Mouse (Mus musculus) WW6 (cell line): ENCODE data around the gene Patl2.
"Not testable (repeated sequence)": the region's sequence is repeated elsewhere in the genome, so short reads cannot be mapped to it uniquely, and the experiment has no call there.

Experiments
- DNase-seq: peaks from one replicate; pipeline ENCODE4 v3.0.0-alpha.2; 2013; ENCODE audit warnings: low read depth, low spot score

Patl2 gene

DNA sequence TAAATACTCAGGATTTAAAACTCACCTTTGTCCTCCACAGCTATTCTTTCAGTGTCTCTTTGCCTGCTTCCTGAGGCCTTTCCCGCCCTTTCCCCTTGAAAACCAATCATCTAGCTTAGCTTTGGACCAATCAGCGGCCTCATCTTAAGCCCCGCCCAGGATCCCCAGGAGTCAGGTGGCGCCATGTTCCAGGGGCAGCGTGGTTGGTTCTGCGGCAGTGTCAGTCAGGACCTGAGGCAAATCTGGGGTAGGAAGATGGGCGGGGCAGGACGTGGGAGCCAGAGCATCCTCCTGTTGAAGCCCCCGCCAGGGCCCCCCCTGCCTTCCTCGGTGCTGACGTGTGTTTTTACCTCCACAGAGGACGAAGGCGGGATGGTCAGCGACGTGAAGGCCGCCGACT is at the start of gene Patl2, which contains the start of gene Terb2:
TSS of gene Patl2 (minus strand) at position 84 of the 400 bp plus-strand sequence.
TSS of gene Terb2 (plus strand) at position 167 of the 400 bp plus-strand sequence.
- DNase-seq = peak; percentile 36

DNA sequence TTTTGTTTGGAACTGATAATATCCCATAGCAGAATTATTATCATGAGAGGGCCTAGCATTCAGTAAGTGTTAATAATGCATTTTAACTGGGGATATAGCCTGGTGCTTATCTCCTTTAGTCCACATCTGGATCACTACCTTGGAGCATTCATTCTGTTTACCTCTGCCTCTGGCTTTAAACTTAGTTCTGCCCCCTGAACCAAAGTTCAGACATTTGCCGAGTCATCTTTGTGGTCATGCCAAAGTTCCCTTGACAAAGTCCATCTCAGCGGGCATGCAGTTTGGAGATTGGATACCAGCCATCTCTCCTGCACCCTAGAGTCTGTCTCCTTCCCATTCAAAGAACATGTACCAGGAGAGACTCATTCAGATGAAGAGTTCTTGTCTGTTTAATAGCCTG is 49.4 kb upstream of the Patl2 start:
- DNase-seq = no peak

DNA sequence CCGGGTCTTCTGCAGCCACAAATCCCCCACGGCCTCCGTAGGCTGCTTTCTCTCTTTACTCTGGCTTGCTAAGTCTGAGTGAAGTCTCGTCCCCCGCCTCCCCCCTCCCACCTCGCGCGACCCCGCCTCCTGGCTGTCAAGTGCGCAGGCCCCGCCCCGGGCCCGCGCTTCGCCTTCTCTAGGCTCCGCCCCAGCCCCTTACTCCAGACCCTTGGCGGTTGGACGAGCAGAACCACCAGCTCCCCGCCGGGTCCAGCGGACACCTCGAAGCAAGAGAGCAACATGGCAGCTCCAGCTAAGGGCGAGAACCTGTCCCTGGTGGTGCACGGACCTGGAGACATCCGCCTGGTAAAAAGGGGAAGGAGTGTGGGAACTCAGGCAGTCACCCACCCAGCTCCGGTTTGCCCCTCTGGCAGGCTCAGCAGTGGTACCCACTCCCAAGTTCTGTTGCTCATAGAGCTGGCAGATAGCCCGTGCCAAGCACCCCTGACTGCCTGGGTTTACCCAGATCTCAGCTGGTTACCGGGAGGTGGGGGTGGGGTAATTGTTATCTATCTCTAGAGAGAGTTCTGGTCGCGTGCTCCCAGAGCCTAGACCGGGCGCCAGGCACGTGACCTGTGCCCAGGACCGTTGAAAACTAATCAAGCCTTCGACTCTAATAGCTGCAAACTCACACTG is 48.8 kb upstream of the Patl2 start, which contains the start of gene Sord:
TSS of gene Sord (plus strand) at position 139 of the 678 bp plus-strand sequence.
- peak; percentile 70 for DNase-seq

DNA sequence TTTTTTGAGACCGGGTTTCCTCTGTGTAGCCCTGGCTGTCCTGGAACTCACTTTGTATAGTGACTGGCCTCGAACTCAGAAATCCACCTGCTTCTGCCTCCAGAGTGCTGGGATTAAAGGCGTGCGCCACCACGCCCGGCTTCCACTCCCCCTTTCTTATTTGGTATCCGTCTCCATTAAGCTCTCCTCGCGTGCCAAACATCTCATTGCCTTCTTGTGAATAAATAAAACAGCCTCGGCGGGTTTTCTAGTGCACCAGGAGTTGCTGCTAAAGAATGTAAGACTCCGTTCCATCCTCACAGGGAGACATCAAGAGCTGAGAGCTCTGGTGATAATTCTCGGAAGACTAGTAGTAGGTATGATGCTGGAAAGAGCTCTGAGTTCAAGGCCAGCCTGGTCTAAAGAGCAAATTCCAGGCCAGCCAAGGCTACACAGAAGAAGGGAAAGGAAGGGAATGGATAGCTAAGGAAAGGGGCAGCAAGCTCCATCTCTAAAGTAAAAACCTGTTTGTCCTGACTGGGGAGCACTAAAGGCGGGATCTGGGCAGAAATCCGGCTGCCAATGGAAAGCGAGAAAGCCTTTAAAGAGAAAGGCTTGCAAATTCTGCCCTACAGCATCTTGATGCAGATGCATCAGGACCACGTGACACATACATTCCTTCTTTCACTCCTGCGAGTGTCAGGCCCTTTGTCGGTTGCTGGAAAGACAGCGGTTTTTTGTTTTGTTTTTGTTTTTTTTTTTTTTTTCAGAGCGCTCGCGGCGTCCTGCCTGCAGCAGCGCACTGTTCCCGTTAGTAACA is 48.0 kb upstream of the Patl2 start:
- no peak for DNase-seq

DNA sequence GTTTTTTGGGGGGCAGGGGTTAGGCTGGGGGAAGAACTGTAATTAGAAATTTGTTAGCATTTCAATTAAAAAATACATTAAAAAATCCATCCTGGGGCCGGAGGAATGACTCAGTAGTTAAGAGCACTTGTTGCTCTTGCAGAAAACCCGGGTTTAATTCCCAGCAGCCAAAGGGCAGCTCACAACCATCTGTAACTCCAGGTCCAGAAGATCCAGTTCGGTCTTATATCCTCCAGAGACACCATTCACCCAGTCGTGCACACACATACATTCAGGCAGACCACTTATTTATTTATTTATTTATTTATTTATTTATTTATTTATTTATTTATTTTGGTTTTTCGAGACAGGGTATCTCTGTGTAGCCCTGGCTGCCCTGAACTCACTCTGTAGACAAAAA is 47.4 kb upstream of the Patl2 start:
- no peak for DNase-seq

DNA sequence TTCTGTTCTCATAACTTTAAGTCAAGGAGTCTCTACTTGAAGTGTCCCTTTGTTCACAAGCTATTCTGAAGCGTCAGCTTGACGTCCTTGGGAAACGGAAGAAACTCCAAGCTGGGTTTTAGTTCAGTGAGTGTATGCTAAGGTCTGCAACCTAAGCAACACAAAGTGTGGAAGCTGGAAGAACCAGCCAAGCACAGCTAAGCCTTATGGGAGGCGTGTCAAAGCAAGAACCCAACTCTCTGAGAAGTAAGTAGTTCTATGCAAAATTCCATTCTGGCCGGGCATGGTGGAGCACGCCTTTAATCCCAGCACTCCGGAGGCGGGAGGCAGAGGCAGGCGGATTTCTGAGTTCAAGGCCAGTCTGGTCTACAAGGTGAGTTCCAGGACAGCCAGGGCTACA is 45.6 kb upstream of the Patl2 start:
- DNase-seq = no peak

DNA sequence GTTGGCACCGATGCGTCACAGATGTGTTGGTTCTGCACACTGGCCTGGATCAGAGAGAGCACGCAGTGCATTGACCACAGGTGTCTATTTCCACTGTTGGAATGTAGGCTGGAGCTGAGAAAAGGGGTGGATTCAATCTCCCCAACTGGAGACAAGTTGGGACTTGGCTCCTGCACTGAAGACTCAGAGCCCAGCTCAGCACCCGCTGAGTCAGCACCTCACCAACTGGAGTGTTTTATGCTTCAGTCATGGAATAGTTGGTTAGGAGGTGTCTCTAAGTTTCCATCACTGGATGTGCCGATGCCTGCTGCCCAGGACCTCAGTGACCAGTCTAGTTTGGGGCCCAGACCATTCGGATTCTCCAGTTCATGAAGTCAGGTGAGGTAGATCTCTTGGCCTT is 44.4 kb upstream of the Patl2 start:
- DNase-seq = no peak

DNA sequence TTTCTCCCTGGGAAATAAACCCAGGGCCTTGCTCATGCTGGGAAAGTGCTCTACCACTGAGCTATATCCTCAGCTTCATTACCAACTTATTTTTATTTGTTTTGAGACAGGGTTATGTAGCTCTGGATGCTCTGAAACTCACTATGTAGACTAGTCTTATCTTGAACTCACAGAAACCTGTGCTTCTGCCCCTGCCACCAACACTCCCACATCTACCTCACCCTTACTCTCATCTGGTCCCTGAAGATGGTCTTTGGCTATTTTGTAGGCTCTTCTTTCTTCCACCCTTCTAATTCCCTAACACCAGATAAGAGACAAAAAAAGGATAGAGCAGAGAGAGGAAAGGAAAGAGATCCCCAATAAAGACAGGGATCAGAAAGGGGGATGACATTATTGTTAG is 37.7 kb upstream of the Patl2 start:
- no peak for DNase-seq

DNA sequence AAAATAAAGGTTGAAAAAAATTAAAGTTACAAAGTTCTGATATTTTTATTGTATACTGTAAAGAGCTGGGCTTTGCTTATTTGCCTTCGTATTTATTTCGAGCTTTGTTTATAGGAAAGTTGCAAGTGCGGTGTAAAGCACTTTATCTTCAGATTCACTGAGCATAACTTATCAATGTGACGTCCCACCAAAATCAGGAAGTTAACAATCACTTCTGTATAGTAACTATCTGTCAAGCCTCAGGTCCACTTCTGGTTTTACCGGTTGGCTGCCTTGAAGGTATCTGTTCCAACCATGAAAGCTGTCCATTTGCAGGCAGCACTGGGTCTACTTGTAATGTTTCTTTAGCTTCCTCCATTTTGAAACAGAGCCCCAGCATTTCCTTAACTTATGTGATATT is 36.3 kb upstream of the Patl2 start:
- no peak for DNase-seq

DNA sequence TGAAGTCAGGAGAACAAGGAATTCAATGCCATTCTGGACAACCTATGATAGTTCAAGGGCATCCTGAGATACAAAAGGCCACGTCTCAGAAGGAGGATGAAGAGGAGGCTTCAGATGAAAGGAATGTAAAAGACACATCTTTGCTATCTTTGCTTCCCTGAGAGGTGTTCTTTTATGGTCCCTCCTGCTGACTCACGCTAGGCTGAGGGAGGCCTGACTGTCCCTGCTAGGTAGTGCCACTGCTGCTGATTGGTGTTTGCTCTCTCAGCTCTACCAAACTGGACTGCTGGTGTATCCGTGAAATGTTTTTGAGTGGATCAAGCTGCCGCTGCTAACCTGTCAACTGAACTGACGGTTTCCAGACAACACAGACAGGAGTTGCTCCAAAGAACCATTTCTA is 35.8 kb upstream of the Patl2 start:
- no peak for DNase-seq

DNA sequence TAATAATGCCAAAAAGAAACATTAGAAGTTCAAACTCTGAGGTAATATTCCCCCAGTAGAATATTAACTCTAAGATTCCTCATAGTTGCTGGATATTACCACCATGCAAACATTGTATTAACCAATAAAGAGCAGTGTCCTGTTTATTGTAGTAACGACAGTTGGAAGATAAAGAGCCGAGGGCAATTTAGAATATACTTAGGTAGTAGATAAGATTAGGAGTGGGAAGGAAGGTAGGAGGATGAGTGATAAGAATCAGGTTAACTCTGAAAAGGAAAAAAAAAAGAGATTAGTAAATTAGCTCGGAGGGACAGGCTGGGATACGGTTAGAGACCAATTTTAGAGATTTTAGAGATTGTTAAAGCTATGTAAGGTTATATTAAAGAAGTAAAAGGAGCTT is 35.4 kb upstream of the Patl2 start:
- no peak for DNase-seq

DNA sequence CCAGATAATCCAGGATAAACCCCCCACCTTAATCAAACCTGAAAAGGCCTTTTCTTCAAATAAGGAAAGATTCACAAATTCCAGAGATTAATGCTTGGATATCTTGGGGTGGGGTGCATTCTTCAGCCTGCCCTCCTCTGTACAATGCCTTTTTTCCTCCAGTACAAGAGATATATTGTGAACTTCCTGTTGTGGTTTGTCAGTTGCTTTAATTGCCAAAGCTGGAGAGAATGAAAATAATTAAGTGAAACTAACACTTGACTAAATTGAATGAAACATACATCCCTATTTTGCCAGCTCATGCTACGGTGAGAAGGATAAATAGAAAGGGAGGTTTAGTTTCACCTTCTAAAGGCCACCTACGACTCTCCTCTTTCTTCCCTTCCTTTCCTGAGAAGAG is 32.2 kb upstream of the Patl2 start:
- no peak for DNase-seq

DNA sequence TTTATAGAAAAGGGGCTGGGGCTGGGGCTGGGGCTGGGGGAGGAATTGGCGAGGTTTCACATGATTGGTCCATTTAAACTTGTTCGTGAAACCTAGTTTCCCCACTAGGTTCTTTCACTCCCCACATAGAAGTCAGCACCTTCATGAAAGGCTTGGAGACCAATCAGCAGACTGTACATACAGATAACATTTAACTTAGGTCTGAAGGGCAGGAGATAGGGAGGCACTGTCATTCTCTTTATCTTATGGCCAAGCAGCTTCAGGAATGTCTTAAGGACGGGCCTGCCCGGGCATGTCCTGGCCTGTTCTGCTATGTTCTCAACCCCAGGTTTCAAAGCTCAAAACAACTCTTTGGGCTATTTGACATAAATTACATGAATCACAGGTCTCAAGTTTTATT is 31.1 kb upstream of the Patl2 start:
- not testable (repeated sequence) for DNase-seq

DNA sequence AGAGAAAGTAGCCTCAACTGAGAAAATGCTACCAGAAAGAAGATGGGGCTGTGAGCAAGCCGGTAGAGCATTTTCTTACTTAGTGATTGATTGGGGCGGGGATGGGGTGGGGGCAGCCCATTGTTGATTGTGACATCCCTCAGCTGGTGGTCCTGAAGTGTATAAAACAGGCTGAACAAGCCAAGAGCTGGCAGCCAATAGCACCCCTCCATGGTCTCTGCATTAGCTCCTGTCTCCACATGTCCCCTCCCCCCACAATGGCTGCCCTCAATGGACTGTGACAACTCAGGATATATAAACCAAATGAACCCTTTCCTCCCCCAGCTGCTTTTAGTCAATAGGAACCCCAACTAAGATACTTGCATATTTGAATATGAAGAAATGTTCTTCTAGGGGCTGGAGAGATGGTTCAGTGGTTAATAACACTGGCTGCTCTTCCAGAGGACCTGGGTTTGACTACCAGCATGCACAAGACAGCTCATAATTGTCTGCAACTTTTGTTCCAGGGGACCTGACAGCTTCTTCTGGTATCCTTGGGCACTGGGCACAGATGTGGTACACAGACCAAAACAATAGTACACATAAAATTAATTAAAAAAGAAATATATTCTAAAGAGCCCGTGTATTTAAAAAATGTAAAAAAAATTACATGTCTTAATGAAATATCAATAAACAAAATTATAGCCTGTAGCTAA is 24.7 kb upstream of the Patl2 start:
- no peak for DNase-seq

DNA sequence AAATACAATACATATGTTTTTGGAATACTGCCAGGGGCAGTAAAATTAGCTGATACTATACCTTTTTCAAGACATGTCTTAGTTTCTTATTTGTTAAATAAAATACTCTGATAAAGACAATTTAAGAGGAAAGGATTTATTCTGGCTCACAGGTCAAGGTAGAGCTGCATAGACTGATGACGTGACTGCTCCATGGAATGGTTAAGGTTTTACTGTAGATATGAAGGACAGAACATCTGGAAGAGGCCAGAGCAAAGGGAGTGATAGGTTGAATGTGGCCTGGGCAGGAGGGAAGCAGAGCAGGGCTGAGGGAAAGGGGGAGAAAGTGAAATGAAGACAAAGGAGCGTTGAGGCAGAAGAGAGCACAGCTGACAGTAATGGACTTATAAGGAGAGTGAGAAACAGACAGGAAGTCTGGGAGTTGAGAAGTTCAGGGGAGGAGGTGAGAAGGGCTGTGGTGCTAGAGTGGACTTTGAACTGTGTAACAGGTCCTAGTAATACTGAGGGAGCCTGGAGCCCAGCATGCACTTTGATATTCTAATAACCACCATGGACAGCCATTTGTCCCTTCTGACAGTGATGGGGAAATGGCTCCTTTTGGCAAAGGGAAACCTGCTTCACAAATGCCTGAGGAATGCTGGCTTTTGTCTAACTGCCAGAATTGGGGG is 20.6 kb upstream of the Patl2 start:
- no peak for DNase-seq

DNA sequence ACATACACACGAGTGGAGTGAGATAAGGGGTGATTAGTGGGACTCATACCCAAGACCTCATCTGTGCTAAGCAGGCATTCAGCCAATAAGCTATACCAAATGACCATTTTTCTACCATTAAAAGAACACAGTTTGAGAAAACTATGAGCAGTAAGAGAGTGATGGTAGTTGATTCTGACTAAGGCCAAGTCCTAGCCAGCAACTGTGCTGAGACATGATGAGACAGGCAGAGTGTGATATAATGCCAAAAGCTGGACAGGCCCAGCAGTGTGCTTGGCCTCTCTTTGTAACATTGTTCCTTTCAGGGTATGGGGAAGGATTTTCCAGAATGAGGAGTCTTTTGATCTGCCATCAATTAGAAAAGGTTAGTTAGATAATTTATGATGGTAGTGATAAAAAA is 15.5 kb upstream of the Patl2 start:
- DNase-seq = no peak

DNA sequence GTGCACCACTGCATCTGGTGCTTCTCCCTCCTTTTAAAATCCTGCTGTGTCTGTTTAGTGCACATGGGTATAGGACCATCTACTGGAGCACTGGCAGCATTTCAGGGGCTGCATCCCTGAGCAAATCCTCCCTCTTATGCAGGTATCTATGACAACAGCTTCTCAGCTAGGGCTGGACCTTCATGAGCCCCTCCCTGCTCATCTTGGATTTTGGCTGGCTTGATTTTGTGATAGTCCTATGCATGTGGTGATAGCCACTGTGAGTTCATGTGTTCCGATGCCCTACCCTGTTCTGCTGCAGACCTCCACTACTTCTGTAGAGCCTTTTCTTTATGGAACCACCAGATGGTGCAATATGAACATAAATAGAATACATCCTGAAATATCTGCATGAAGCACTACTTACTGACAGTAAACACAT is 8.5 kb upstream of the Patl2 start:
- DNase-seq = no peak

DNA sequence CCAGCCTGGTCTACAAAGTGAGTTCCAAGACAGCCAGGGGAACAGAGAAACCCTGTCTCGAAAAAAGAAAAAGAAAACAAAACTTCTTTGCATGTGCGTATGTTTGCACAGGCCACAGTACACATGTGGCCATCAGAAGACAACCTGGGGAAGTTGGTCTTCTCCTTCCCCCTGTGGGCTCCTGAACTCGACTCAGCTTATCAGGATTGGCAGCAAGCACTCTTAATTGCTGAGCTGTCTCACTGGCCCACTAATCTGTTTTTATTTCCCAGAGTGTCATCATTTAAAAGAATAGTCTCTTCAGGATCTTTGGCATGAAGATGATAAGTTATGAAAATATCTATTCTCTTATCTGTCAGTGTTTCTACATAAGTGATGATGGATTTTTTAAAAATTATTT is 5.9 kb upstream of the Patl2 start:
- DNase-seq = no peak

DNA sequence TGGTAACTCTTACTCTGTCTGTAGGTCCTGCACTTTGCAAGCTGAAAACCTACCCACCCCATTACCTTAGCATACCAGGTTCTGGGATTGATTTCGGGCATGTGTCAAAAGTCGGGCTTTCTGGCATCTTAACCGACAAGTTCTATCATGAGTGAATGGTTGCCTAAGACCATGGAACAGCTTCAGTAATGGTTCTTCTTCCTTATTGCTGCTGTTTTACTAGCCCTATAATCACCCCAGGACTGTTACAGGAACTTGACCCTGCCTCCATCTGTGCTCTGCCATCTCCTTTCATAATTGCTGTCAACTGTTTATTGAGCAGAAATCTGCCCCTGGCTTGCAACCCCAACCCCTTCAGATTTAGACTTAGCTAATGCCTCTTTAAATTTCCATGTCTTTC is 762 bp upstream of the Patl2 start:
- DNase-seq = no peak

DNA sequence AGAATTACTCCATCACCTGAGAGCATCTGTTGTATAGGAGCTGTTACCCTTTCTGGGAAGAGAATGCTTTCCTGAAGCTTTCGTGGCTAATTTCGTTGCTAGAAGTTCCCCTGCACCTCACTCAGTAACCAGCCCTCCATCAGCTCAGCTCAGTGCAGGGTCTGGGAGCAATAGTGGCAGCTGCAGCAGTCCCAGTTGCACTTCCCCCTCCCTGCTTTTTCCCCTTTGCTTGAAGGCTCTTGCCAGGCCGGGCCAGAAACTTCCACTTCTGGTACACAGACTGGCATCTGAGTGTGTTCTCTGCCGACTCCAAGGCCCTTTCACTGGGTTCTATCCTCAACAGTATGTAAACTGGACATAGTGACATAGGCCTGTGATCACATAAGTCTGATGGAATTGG is 903 bp downstream of the Patl2 start:
- no peak for DNase-seq

DNA sequence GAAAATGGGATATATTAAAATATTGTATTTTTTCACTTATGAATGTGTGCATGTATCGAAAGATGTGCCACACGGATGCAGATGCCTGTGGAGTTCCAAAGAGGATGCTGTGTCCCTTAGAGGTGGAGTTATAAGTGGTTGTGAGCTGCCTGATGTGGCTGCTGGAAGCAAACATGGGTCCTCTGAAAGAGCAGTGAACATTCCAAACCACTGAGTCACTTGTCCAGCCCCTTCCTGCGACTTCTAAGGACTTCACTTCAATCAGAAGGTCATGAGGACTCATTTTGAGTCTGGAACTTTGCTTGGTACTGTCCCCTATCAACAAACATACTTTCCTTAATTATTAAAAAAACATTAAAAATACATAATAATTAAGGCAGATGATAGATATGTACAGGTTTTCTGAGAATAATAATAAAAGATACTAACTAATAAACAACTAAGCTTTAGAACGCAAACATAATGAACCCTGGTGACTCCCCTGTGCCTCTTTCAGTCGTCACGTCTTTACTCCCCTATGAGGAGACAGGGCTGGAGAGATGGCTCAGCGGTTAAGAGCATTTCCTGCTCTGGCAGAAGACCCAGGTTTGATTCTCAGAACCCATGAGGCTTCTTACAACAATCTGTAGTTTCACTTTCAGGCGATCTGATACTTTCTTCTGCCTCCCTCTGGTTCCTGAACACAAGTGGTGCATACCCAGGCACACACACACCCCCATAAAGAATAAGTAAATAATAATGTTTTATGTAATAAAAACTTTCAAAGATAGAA is 5.8 kb downstream of the Patl2 start:
- no peak for DNase-seq
